Mouse (Mus musculus) gonadal fat pad, adult 2 months (tissue): ENCODE measurements at regions not wholly inside any gene's neighbourhood (a gene's known extent, or its start where the extent isn't known, plus 50 kb on each side); places are given as distances from the start of the nearest gene placed in this dataset.

ENCODE experiments used
- DNase-seq: peaks from one replicate; pipeline ENCODE4 v3.0.0-alpha.2; 2012; ENCODE audit warnings: low read depth

DNA sequence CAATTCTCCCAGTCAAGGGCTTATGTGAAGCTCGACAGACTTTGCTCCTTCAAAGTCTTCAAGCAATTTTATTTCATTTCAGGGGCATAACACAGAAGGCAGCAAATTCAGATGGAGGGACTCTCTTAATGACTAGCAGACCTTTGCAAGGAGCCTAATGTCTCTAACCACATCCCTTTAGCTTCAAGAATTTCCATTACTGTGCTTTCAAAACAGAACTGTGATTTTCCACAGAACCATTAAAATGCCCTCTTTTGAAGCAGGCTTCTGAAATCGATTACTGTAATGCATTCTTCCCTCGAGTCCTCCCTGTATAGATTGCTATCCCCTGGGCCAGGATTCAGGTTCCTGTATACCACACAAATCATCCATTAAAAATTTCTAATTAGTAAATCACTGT lies 80.9 kb upstream of the Tac1 start:
- DNase-seq, result no peak

DNA sequence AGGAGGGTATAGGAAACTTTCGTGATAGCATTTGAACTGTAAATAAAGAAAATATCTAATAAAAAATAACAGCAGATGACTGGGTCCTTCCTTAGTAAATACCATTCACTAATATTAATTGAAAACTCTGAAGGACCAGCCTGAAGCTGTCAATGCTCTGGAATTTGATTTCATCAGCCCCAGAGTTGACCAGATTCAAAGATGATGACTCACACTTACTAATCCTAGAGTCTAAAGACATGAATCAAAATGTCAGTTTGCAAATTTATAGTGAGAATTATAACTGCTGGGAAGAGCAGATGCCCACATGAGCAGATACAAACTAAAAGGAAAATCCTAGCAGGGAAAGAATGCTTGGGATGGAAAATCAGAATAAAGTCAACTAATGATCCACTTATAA lies 77.8 kb upstream of the Tac1 start:
- DNase-seq, result no peak

DNA sequence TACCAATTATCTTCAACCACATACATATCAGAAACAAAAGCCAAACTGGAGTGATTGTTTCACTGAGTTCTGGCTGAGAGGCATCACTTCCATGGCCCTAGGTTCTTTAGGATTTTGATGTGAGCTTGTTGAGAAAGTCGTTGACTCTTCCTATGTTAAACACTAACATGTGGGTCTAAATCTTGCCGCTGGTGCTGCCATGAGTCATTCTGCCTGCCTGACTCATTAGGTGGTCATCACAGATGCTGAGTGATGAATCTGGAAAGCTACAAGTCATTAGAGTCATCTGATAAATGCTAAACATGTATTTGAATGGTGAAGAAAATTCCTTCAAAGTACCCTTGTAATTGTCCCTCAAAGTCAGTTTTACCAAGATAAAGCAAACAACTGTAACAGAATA lies 60.4 kb upstream of the Tac1 start:
- no peak for DNase-seq

DNA sequence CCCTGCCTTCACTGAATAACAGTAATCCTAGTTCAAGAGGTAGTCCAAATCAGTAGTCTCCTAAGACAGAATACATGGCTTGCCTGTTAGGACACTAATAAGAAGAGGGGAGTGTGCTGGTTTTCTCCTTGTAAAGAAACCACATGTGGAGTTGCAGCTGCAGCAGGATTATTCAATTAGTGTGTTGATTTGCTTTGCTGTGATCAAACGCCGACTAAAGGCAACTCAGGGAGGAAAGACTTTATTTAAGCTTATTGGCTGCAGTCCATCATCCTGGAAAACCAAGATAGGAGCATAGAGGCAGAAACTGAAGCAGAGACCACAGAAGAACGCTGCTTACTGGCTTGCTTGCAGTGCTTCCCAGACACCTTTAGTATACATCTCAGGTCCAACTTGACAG lies 57.9 kb upstream of the Tac1 start:
- no peak for DNase-seq
